Mouse (Mus musculus) forebrain, embryonic 15.5 days (tissue): Measurements from ENCODE around the gene Homez. TPM values are rescaled to one million over a fixed set of nuclear protein-coding genes. Genes with fewer than 3 reads are reported as not detected.

ENCODE experiments used
- ATAC-seq: fragments of 200-750 bp; cut with Nextera tagmentation; replicated peaks from 2 replicates; pipeline ENCODE4 v1.8.0; 2017; ENCODE audit warnings: mild to moderate bottlenecking, moderate TSS enrichment, moderate library complexity
- H3K27ac ChIP-seq: fragments of 300-500 bp; sonication (generic); replicated peaks from 2 replicates; pipeline ENCODE4 v1.5.1; 2015; ENCODE audit warnings: mild to moderate bottlenecking, inconsistent platforms
- H3K27me3 ChIP-seq: fragments of 300-500 bp; sonication (generic); 2 replicates; pipeline ENCODE4 v1.6.1; 2015; ENCODE audit warnings: inconsistent platforms
- H3K36me3 ChIP-seq: fragments of 300-500 bp; sonication (generic); 2 replicates; pipeline ENCODE4 v1.6.1; 2015; ENCODE audit warnings: mild to moderate bottlenecking, inconsistent platforms
- H3K4me1 ChIP-seq: fragments of 300-500 bp; sonication (generic); 2 replicates; pipeline ENCODE4 v1.6.1; 2015; ENCODE audit warnings: inconsistent platforms
- H3K4me2 ChIP-seq: fragments of 300-500 bp; sonication (generic); replicated peaks from 2 replicates; pipeline ENCODE4 v1.6.1; 2015; ENCODE audit warnings: mild to moderate bottlenecking, inconsistent platforms
- H3K4me3 ChIP-seq: fragments of 300-500 bp; sonication (generic); 2 replicates; pipeline ENCODE4 v1.5.1; 2015; ENCODE audit warnings: mild to moderate bottlenecking, inconsistent platforms
- H3K9ac ChIP-seq: fragments of 300-500 bp; sonication (generic); replicated peaks from 2 replicates; pipeline ENCODE4 v1.6.1; 2015; ENCODE audit warnings: mild to moderate bottlenecking, inconsistent platforms
- H3K9me3 ChIP-seq: fragments of 300-500 bp; sonication (generic); 2 replicates; pipeline ENCODE4 v1.6.1; 2016; ENCODE audit warnings: inconsistent platforms
- WGBS: fragments of 180-500 bp; shearing (Covaris S2); methylation state at CpG from one replicate; pipeline ENCODE4 v1.1.7; 2015; ENCODE audit warnings: mixed read lengths; 5-methylcytosine and 5-hydroxymethylcytosine counted together
- polyA plus RNA-seq: library from polyadenylated mRNA; unstranded; fragments of >200 nt; fragmentation: Nextera tagmentation; extraction: Ambion mirVana; gene quantifications from 2 replicates; pipeline ENCODE4 v1.2.1, GENCODE M21; 2015

Gene Homez
- polyA plus RNA-seq, 1 experiment from 2014 or later, result 13.5 TPM

DNA sequence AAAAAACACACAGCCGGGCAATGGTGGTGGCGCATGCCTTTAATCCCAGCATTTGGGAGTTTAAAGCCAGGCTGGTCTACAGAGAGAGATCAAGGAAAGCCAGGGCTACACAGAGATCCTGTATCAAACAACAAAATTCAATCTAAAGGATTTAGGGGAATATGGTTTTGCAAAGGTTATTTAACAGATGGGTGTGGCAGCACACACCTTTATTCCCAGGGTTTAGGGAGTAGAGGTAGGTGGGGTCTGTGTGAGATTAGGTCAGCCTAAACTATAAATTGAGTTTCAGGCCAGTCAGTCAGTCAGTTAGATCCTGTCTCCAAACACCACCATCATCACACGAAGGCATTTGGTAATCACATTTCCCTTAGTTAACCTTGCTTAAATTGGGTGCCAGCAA lies 21.4 kb upstream of the Homez start, which contains the start of gene Pabpn1:
TSS of gene Pabpn1 (plus strand) at position 301 of the 400 bp plus-strand sequence.
- no peaks in the 10 kb centered on the region for H3K27me3 ChIP-seq
- peak within 1 kb of the TSS; percentile 51 for H3K4me2 ChIP-seq
- H3K4me3 ChIP-seq, result peak within 1 kb of the TSS; percentile 90
- H3K9ac ChIP-seq, result peak within 1 kb of the TSS; percentile 53
- no peak for ATAC-seq
- WGBS, result 93% methylated on average over 3 of the region's 3 CpGs
- no peaks in the 10 kb centered on the region for H3K9me3 ChIP-seq
- peaks cover 18% of the 10 kb centered on the region for H3K36me3 ChIP-seq
- peak within 1 kb of the TSS; percentile 92 for H3K27ac ChIP-seq
- peaks cover 23% of the 10 kb centered on the region for H3K4me1 ChIP-seq

DNA sequence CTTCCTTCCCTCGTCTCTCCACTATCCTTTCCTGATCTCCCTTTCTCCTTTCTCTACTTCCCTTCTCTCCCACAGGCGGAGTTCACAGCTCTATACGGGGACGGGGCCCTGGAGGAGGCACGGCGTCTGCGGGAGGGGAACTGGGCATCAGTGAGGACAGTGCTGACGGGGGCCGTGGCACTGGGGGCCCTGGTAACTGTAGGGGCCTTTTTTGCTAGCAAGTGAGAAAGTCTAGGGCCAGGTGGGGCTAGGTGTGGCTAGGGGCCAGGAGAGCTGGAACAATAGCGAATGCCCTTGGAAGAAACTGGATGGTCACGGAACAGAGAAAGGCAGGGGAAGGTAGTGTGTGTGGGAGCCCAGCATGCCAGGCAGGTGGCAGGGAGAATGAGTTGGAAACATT lies 14.5 kb upstream of the Homez start:
- Histone ChIP-seq H3K27me3 (no peaks in the 10 kb centered on the region), H3K4me3 (no peak overlapping the region), H3K4me1 (peaks cover 26% of the 10 kb centered on the region), H3K4me2 (no peak overlapping the region), H3K9me3 (no peaks in the 10 kb centered on the region), H3K9ac (peak overlapping the region; percentile 32), H3K36me3 (no peaks in the 10 kb centered on the region), H3K27ac (no peak overlapping the region)
- no peak for ATAC-seq
- 93% methylated on average over 11 of the region's 11 CpGs for WGBS

DNA sequence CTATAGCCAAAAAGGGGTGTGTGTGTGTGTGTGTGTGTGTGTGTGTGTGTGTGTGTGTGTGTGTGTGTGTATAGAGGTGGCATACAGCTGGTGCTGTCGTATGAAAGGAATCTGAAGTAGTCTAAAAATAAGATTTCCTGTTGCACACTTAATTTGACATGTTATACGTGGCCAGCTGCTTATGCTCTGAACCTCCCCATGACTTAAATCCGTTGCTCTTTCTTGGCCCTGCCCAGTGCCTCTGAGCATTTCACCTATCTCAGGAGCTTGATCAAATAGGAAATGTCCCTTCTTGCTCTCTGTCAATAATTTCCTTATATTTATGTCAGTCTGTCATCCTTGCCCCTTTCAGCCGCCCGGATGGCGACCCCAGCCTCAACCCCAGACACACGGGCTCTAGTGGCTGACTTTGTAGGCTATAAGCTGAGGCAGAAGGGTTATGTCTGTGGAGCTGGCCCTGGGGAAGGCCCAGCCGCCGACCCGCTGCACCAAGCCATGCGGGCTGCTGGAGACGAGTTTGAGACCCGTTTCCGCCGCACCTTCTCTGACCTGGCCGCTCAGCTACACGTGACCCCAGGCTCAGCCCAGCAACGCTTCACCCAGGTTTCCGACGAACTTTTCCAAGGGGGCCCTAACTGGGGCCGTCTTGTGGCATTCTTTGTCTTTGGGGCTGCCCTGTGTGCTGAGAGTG lies 13.4 kb upstream of the Homez start:
- no peaks in the 10 kb centered on the region for H3K9me3 ChIP-seq
- WGBS, result 32% methylated on average over 21 of the region's 21 CpGs
- H3K4me2 ChIP-seq, result peak overlapping the region; percentile 74
- H3K27ac ChIP-seq, result peak overlapping the region; percentile 85
- H3K9ac ChIP-seq, result peak overlapping the region; percentile 73
- no peaks in the 10 kb centered on the region for H3K36me3 ChIP-seq
- H3K4me3 ChIP-seq, result peak overlapping the region; percentile 57
- no peaks in the 10 kb centered on the region for H3K27me3 ChIP-seq
- peaks cover 26% of the 10 kb centered on the region for H3K4me1 ChIP-seq
- peak; percentile 2; the same call in 1 of the 2 replicates for ATAC-seq

DNA sequence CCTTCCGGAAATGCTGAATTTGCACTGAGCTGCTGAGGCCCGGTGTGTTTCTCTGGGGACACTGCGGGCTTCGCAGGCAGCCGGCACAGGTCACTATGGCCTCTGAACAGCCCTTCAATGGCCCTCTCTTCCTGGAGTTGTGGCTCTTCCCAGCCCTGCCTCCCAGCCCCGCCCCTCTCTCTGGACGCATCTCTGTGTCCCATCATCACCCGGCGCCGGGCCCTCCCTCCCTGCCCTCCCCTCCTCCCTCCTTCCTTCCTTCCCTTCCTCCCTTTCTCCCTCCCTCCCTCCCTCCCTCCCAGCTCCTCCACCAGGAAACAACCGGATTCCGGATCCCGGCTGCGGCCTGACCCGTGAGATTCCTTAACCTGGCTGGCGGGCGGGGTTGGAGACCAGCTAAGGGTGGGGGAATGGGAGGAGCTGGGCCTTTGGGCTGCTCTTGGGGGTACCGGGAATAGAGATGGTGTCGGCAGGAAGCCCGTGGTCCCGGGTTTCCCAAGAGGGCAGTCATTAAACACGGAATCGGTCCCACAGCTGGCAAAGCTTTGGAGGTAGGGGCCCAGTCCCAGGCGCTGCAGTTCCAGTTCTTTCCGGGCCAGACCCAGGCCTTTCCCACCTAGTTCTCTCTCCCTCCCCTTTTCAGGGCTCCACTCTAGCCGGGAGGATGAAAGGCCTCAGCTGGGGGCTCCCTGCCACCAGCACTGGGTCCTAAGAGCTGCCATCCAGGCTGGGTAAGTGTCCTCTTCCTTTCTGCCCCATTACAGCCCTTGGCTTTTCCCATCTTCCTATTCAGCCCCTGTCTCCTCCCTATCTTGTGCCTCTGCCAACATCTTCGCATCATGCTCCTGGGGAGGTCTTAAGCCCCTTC lies 12.6 kb upstream of the Homez start, which contains the start of the genes Bcl2l2 and Gm20521:
TSS of gene Bcl2l2 (plus strand) at position 224 of the 868 bp plus-strand sequence.
TSS of gene Gm20521 (plus strand) at position 288 of the 868 bp plus-strand sequence.
- Histone ChIP-seq H3K27me3 (no peaks in the 10 kb centered on the region), H3K4me1 (peaks cover 26% of the 10 kb centered on the region), H3K36me3 (no peaks in the 10 kb centered on the region), H3K9ac (peak within 1 kb of the TSS; percentile 73), H3K4me3 (peak within 1 kb of the TSS; percentile 57), H3K4me2 (peak within 1 kb of the TSS; percentile 74), H3K9me3 (no peaks in the 10 kb centered on the region), H3K27ac (peak within 1 kb of the TSS; percentile 85)
- ATAC-seq, result peak; percentile 83
- under 1% methylated on average over 27 of the region's 27 CpGs for WGBS

- H3K9me3 ChIP-seq, result no peaks in the 10 kb centered on the region
- ATAC-seq, result peak; percentile 84
- peak within 1 kb of the TSS; percentile 93 for H3K27ac ChIP-seq
- H3K36me3 ChIP-seq, result no peaks in the 10 kb centered on the region
- peak within 1 kb of the TSS; percentile 88 for H3K9ac ChIP-seq
- peaks cover 17% of the 10 kb centered on the region for H3K4me1 ChIP-seq
- peak within 1 kb of the TSS; percentile 84 for H3K4me2 ChIP-seq
- H3K27me3 ChIP-seq, result no peaks in the 10 kb centered on the region
- 0% methylated on average over 57 of the region's 61 CpGs for WGBS
- H3K4me3 ChIP-seq, result peak within 1 kb of the TSS; percentile 80
These were observed 6.4 kb upstream of the Homez start, which contains the start of gene Ppp1r3e for GRCm38 (mm10) chr14:54877048-54877715. Gene Ppp1r3e, minus strand, starts transcription at chr14:54877550.

DNA sequence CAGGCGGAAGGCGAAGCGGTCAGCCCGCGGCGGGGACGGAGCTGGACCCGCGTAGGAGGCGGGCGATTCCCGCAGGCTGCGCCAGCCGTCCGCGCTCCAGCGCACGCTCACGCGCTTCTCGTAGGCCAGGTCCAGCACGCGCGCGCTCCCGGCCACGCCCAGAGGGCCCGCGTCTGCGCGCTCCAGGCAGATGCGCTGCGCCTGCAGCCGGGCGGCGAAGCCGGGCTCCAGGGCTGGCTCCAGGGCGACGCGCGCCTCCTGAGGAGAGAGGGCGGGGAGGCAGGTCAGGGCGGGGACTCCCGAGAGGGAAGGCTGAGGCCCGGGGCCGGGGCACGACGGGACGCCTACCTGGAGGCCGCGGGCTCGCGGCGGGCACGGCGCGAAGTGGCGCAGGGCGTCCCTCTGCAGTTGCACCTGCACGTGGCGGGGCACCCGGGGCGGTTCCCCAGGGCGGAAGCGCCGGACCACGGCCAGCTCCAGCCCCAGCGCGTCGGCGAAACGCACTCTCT lies 5.8 kb upstream of the Homez start:
- peaks cover 17% of the 10 kb centered on the region for H3K4me1 ChIP-seq
- ATAC-seq, result peak; percentile 94
- peak overlapping the region; percentile 84 for H3K4me2 ChIP-seq
- peak overlapping the region; percentile 88 for H3K9ac ChIP-seq
- WGBS, result 0% methylated on average over 55 of the region's 72 CpGs
- peak overlapping the region; percentile 93 for H3K27ac ChIP-seq
- no peaks in the 10 kb centered on the region for H3K36me3 ChIP-seq
- peak overlapping the region; percentile 80 for H3K4me3 ChIP-seq
- H3K9me3 ChIP-seq, result no peaks in the 10 kb centered on the region
- no peaks in the 10 kb centered on the region for H3K27me3 ChIP-seq

- peak; percentile 71 for ATAC-seq
- Histone ChIP-seq H3K4me2 (peak overlapping the region; percentile 84), H3K9me3 (no peaks in the 10 kb centered on the region), H3K27ac (peak overlapping the region; percentile 93), H3K4me1 (peaks cover 17% of the 10 kb centered on the region), H3K4me3 (peak overlapping the region; percentile 80), H3K9ac (peak overlapping the region; percentile 88), H3K27me3 (no peaks in the 10 kb centered on the region), H3K36me3 (no peaks in the 10 kb centered on the region)
- WGBS, result 2% methylated on average over 36 of the region's 36 CpGs
These were observed 5.2 kb upstream of the Homez start for GRCm38 (mm10) chr14:54875844-54876538.

GRCm38 (mm10) chr14:54874165-54874564 lies 3.4 kb upstream of the Homez start:
- Histone ChIP-seq H3K9ac (no peak overlapping the region), H3K4me2 (no peak overlapping the region), H3K9me3 (no peaks in the 10 kb centered on the region), H3K4me3 (no peak overlapping the region), H3K27me3 (no peaks in the 10 kb centered on the region), H3K4me1 (peaks cover 17% of the 10 kb centered on the region), H3K36me3 (no peaks in the 10 kb centered on the region), H3K27ac (no peak overlapping the region)
- ATAC-seq, result no peak
- WGBS, result 94% methylated on average over 3 of the region's 3 CpGs

- no peak for ATAC-seq
- Histone ChIP-seq H3K4me3 (no peak overlapping the region), H3K27ac (no peak overlapping the region), H3K36me3 (no peaks in the 10 kb centered on the region), H3K9me3 (no peaks in the 10 kb centered on the region), H3K9ac (no peak overlapping the region), H3K4me2 (no peak overlapping the region), H3K27me3 (no peaks in the 10 kb centered on the region), H3K4me1 (peaks cover 10% of the 10 kb centered on the region)
- WGBS, result 88% methylated on average over 4 of the region's 4 CpGs
These were observed 2.7 kb downstream of the Homez start for GRCm38 (mm10) chr14:54868026-54868425.

GRCm38 (mm10) chr14:54866936-54867335 lies 3.8 kb downstream of the Homez start:
- no peak overlapping the region for H3K4me2 ChIP-seq
- no peak overlapping the region for H3K27ac ChIP-seq
- H3K36me3 ChIP-seq, result no peaks in the 10 kb centered on the region
- H3K4me1 ChIP-seq, result peaks cover 12% of the 10 kb centered on the region
- 53% methylated on average over 5 of the region's 5 CpGs for WGBS
- H3K9me3 ChIP-seq, result no peaks in the 10 kb centered on the region
- ATAC-seq, result no peak
- no peak overlapping the region for H3K9ac ChIP-seq
- no peaks in the 10 kb centered on the region for H3K27me3 ChIP-seq
- H3K4me3 ChIP-seq, result no peak overlapping the region

DNA sequence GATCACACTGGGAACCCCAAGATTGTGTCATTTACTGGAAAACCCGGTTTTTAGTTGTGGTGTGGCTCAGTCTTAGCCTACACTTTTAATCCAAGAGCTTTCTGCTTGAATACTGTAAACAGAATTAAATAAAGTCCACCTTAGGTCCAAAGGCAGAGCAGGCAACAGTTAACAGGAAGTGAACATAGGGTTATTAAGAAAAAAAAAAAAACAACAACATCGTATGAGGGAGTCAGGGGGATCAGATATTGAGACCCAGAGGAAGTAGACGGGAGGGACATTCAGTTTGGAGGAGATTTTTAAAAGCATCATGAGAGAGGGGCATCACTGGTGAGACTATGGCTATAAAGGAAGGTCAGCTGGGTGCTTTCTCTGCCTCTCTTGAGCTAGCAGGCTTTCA lies 4.5 kb downstream of the Homez start:
- Histone ChIP-seq H3K4me2 (no peak overlapping the region), H3K27me3 (no peaks in the 10 kb centered on the region), H3K4me3 (no peak overlapping the region), H3K4me1 (peaks cover 12% of the 10 kb centered on the region), H3K9me3 (no peaks in the 10 kb centered on the region), H3K27ac (no peak overlapping the region), H3K36me3 (no peaks in the 10 kb centered on the region), H3K9ac (no peak overlapping the region)
- no peak for ATAC-seq
- whole genome bisulfite sequencing, result 58% methylated on average over 3 of the region's 3 CpGs
